In the genomic region with DNA sequence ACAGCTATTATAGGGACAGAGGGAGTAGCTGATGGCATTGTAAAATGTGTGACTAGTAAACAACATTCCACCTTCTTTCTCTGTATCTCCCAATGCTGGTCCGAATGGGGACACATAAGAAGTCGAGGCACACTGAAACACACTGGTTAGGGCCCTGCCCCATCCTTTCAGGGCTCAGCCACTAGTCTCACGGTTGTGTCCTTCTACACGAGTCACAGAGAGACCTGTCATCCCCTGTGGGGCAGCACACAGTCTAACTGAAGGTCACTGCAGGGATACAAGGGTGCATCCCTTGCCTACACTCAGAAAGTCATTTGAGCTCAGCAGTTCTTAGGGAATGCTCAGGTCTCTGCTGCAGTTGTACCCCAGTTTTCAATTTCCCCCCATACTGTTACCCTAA, we compare ENCODE assay signal across 13 mouse cellular contexts.
"Had no signal": no experiment of that assay in that cellular context is flagged by ENCODE, and none has a peak within 500 bp of the region (broad histone marks: within the 10 kb centered on the region; RNA-seq: fewer than 3 reads in every experiment).

No protein-coding gene starts in this region.

- DNase-seq: gastrocnemius, adult 2 months; gastrocnemius, postnatal 10 days; gastrocnemius, postnatal 25 days; heart, postnatal 10 days; heart, postnatal 4 days; kidney, adult 18-20 months; kidney, adult 8-10 months; kidney, postnatal 10 days; kidney, postnatal 25 days; kidney, postnatal 4 days; liver; liver, embryonic 13.5 days; liver, postnatal 0 days had no signal
